Mouse (Mus musculus): ENCODE measurements at regions not wholly inside any gene's neighbourhood (a gene's known extent, or its start where the extent isn't known, plus 50 kb on each side); places are given as distances from the start of the nearest gene placed in this dataset.

DNA sequence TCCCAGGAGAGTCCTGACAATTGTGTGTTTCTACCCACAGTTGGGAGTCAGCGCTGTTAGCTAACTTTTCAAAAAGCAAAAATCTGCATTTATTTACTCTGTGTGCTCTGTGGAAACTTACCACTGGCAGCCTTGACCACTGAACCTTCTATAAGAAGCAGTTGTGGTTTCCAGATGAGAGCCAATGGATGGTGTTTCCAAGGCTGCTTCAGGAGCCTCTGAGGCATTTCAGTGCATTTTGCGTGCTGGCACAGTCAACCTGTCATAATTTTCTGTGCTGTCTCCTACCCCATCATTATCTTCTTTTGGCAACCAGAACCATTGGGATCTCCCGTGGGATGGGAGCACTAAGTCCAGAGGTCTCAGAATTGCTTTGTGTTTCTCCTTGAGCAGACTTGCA is 60.3 kb downstream of the 4930544G11Rik start:
- Histone ChIP-seq H3K36me3 (replicated peaks) (no peaks in the 10 kb centered on the region), H3K4me1 (no peaks in the 10 kb centered on the region), H3K4me3 (no peak overlapping the region), H3K27ac (no peak overlapping the region), H3K27me3 (ENCODE audit: poor library complexity, severe bottlenecking) (no peaks in the 10 kb centered on the region), H3K9me3 (no peaks in the 10 kb centered on the region)
- no peak for DNase-seq (ENCODE audit: extremely low spot score, low spot score)
- 91% methylated on average over 3 of the region's 3 CpGs for WGBS

DNA sequence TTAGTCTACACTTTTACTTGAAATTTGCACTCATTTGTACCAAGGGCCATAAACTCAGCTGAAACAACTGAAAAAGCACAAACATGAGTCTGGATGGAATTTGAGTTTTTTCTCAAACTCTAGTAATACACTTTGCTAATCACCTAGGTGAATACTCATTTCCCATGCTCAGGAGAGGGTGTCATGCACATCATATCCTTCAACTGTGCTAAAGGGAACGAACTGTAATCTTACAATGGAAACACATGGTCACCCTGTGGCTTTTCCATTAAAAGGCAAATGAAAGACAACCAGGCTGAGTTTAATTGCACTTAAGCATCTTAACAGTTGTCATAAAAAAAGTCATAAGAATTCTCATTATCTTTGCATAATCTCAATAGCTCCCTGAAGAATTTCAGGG is 71.1 kb downstream of the 4930544G11Rik start:
- H3K36me3 ChIP-seq (replicated peaks): no peaks in the 10 kb centered on the region
- 85% methylated on average over 1 of the region's 1 CpGs for WGBS
- no peak for DNase-seq (ENCODE audit: extremely low spot score, low spot score)
- no peaks in the 10 kb centered on the region for H3K9me3 ChIP-seq
- H3K27me3 ChIP-seq (ENCODE audit: poor library complexity, severe bottlenecking): no peaks in the 10 kb centered on the region
- no peak overlapping the region for H3K4me3 ChIP-seq
- no peaks in the 10 kb centered on the region for H3K4me1 ChIP-seq
- no peak overlapping the region for H3K27ac ChIP-seq

GRCm38 (mm10) chr6:66036789-66037188 is 84.4 kb downstream of the 4930544G11Rik start:
- no peak overlapping the region for H3K4me3 ChIP-seq
- 91% methylated on average over 2 of the region's 2 CpGs for WGBS
- no peaks in the 10 kb centered on the region for H3K27me3 ChIP-seq (ENCODE audit: poor library complexity, severe bottlenecking)
- H3K36me3 ChIP-seq (replicated peaks): no peaks in the 10 kb centered on the region
- H3K27ac ChIP-seq: no peak overlapping the region
- no peak for DNase-seq (ENCODE audit: extremely low spot score, low spot score)
- no peaks in the 10 kb centered on the region for H3K9me3 ChIP-seq
- no peaks in the 10 kb centered on the region for H3K4me1 ChIP-seq

- H3K9me3 ChIP-seq: no peaks in the 10 kb centered on the region
- no peak overlapping the region for H3K4me3 ChIP-seq
- H3K27ac ChIP-seq: no peak overlapping the region
- no peaks in the 10 kb centered on the region for H3K36me3 ChIP-seq (replicated peaks)
- WGBS: 88% methylated on average over 4 of the region's 4 CpGs
- DNase-seq (ENCODE audit: extremely low spot score, low spot score): no peak
- H3K4me1 ChIP-seq: no peaks in the 10 kb centered on the region
- H3K27me3 ChIP-seq (ENCODE audit: poor library complexity, severe bottlenecking): no peaks in the 10 kb centered on the region
These were observed 99.4 kb downstream of the 4930544G11Rik start for GRCm38 (mm10) chr6:66051852-66052251.

GRCm38 (mm10) chr6:66052386-66052785 is 100.0 kb downstream of the 4930544G11Rik start:
- Histone ChIP-seq H3K27ac (no peak overlapping the region), H3K27me3 (ENCODE audit: poor library complexity, severe bottlenecking) (no peaks in the 10 kb centered on the region), H3K9me3 (no peaks in the 10 kb centered on the region), H3K4me3 (no peak overlapping the region), H3K36me3 (replicated peaks) (no peaks in the 10 kb centered on the region), H3K4me1 (no peaks in the 10 kb centered on the region)
- DNase-seq (ENCODE audit: extremely low spot score, low spot score): no peak

DNA sequence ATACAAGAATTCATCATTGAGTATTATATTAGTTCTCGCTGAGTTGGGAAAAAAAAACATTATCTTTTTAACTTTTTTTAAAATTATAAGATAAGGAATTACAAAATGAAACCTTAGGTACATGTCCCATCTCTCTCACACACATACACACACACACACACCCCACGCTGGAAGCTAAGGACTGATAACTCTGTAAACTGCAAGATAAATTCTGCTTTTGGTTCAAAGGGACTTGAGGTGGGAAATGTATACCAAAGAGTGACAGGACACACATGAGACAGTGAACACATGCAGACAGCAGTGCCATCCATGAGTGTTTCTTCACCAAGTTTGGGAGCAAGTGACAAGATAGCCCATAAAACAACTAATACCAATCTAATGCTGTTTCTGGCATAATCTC is 100.8 kb downstream of the 4930544G11Rik start:
- Histone ChIP-seq H3K27ac (no peak overlapping the region), H3K4me3 (no peak overlapping the region), H3K27me3 (ENCODE audit: poor library complexity, severe bottlenecking) (no peaks in the 10 kb centered on the region), H3K36me3 (replicated peaks) (no peaks in the 10 kb centered on the region), H3K4me1 (no peaks in the 10 kb centered on the region), H3K9me3 (no peaks in the 10 kb centered on the region)
- DNase-seq (ENCODE audit: extremely low spot score, low spot score): no peak
- 86% methylated on average over 2 of the region's 2 CpGs for WGBS

DNA sequence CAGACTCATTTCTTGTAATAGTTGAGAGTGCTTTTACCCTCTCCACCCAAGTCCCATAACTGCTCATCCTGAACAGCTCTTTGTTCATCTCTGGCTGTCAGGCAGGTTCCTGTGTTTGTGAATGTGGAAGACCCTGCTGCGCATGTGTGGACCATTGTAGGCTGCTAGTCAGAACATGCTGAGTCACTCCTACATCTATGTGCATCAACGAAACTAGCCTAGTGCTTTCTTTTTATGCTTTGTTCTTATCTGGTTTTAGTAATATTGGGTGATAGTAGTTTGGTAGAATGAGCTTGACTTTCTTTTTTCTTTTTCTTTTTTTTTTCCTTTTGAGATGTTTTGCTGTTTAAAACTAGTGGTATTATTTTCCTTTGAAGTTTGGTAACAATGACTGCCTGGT is 116.5 kb downstream of the 4930544G11Rik start:
- no peak overlapping the region for H3K27ac ChIP-seq
- H3K4me1 ChIP-seq: no peaks in the 10 kb centered on the region
- no peaks in the 10 kb centered on the region for H3K9me3 ChIP-seq
- no peaks in the 10 kb centered on the region for H3K36me3 ChIP-seq (replicated peaks)
- WGBS: 86% methylated on average over 2 of the region's 2 CpGs
- no peak for DNase-seq (ENCODE audit: extremely low spot score, low spot score)
- H3K27me3 ChIP-seq (ENCODE audit: poor library complexity, severe bottlenecking): no peaks in the 10 kb centered on the region
- H3K4me3 ChIP-seq: no peak overlapping the region

DNA sequence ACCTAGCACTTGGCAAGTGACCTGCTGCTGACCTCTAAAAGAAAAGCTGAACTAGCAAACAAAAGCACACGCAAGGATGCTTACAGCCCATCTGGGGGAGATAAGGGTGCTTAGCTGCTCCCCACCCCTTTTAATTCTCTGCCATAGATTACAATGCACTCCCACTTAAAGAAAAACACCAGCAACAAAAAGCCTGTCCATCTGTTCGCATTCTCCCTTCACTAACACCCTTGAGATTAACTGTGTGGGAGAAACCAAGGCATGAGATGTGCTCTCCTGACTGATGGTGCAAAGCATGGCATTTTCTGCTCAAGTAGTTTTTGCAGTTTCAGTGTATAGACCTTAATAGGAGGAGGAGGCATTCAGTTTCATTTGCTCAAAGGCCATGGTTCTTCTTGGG is 125.0 kb downstream of the 4930544G11Rik start:
- H3K27ac ChIP-seq: peak overlapping the region; percentile 20; the same call in 1 of the 2 replicates

DNA sequence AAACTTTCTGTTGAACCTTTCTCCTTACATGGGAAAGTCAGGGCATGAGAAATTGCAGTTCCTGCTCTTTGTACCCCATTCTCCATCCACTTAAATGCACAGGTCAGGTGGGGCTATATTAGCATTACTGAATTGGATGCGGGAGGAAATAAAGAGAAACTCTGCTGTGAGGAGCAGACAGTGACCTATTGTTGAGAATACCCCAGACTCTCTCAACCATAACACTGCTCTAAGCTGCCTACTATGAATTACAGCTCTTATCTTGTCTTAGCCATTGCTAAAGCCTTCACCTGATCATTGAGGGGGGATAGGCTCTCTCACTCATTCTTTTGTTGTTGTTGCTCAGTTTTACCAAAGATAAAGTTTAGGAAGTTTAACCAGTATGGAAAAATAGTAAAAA is 126.4 kb downstream of the 4930544G11Rik start:
- WGBS: 38% methylated on average over 1 of the region's 1 CpGs

More for the DNA sequence above, 125.0 kb downstream of the 4930544G11Rik start:
- Histone ChIP-seq H3K4me1 (peaks cover 27% of the 10 kb centered on the region), H3K4me3 (no peak overlapping the region), H3K9me3 (no peaks in the 10 kb centered on the region), H3K36me3 (replicated peaks) (no peaks in the 10 kb centered on the region), H3K27me3 (ENCODE audit: poor library complexity, severe bottlenecking) (no peaks in the 10 kb centered on the region)
- WGBS: 10% methylated on average over 2 of the region's 2 CpGs
- DNase-seq (ENCODE audit: extremely low spot score, low spot score): no peak

GRCm38 (mm10) chr6:66101555-66102071 is 149.2 kb downstream of the 4930544G11Rik start:
- Histone ChIP-seq H3K27me3 (ENCODE audit: poor library complexity, severe bottlenecking) (no peaks in the 10 kb centered on the region), H3K36me3 (replicated peaks) (no peaks in the 10 kb centered on the region), H3K4me1 (no peaks in the 10 kb centered on the region), H3K27ac (no peak overlapping the region), H3K9me3 (no peaks in the 10 kb centered on the region), H3K4me3 (no peak overlapping the region)
- DNase-seq (ENCODE audit: extremely low spot score, low spot score): no peak
- WGBS: 77% methylated on average over 3 of the region's 3 CpGs

More for the DNA sequence above, 126.4 kb downstream of the 4930544G11Rik start:
- Histone ChIP-seq H3K36me3 (replicated peaks) (no peaks in the 10 kb centered on the region), H3K4me1 (peaks cover 27% of the 10 kb centered on the region), H3K27me3 (ENCODE audit: poor library complexity, severe bottlenecking) (no peaks in the 10 kb centered on the region), H3K27ac (no peak overlapping the region), H3K9me3 (no peaks in the 10 kb centered on the region), H3K4me3 (no peak overlapping the region)
- DNase-seq (ENCODE audit: extremely low spot score, low spot score): no peak

DNA sequence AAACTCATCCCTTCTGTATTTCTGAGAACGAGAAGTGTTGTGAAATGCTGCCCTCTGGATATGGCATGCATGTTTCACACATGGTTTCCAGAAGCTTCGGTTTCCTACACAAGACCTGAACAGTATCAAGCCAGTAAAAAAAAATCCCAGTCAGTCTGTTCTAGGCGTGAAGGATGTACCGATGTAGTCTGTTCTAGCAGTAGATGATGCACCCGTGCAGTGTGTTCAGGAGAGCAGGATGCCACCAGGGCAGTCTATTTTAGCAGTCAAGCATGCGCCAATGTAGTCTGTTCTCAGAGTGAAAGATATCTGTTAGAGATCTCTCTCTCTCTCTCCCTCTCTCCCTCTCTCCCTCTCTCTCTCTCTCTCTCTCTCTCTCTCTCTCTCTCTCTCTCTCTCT is 162.0 kb downstream of the 4930544G11Rik start:
- no peak for DNase-seq (ENCODE audit: extremely low spot score, low spot score)
- 91% methylated on average over 6 of the region's 6 CpGs for WGBS
- H3K4me3 ChIP-seq: no peak overlapping the region
- H3K27me3 ChIP-seq (ENCODE audit: poor library complexity, severe bottlenecking): no peaks in the 10 kb centered on the region
- H3K9me3 ChIP-seq: no peaks in the 10 kb centered on the region
- no peak overlapping the region for H3K27ac ChIP-seq
- H3K36me3 ChIP-seq (replicated peaks): no peaks in the 10 kb centered on the region
- H3K4me1 ChIP-seq: no peaks in the 10 kb centered on the region

DNA sequence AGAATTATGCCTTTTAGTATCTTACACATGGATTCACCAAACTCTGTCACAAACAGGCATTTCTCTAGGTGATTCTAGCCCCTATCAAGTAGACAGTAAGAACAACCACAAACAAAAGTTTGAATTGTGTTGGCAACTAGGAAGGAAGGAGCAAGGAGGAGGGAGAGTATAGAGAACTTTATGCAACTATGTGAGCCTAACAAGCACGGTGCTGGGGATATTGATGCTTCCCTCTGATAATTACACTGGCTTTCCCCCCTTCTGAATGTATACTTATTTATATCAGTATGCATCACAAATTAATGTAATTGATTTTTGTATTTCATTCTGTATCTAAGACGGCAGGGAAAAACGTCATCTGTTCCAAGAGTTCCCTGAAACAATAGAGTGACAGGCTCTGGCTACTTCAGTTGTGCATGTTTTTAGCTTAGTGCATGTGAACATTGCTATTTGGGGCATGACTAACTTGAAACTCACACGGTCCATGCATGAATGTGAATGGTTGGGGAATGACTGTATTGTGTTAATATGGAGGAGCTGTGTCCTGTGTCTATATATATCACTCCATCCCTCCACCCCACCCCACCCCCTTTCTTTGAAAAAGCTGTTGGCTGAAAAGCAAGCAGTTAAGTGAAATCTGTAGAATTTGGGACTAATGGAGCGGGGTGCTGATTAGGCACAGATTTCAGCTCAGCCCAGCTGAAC is 169.2 kb downstream of the 4930544G11Rik start:
- Histone ChIP-seq H3K4me3 (no peak overlapping the region), H3K27ac (no peak overlapping the region), H3K36me3 (replicated peaks) (no peaks in the 10 kb centered on the region), H3K27me3 (ENCODE audit: poor library complexity, severe bottlenecking) (no peaks in the 10 kb centered on the region), H3K9me3 (no peaks in the 10 kb centered on the region), H3K4me1 (no peaks in the 10 kb centered on the region)
- DNase-seq (ENCODE audit: extremely low spot score, low spot score): no peak
- 86% methylated on average over 5 of the region's 5 CpGs for WGBS

- H3K36me3 ChIP-seq (replicated peaks): no peaks in the 10 kb centered on the region
- no peak for DNase-seq (ENCODE audit: extremely low spot score, low spot score)
- H3K27ac ChIP-seq: no peak overlapping the region
- no peaks in the 10 kb centered on the region for H3K4me1 ChIP-seq
- H3K9me3 ChIP-seq: no peaks in the 10 kb centered on the region
- 91% methylated on average over 1 of the region's 1 CpGs for WGBS
- no peak overlapping the region for H3K4me3 ChIP-seq
- H3K27me3 ChIP-seq (ENCODE audit: poor library complexity, severe bottlenecking): no peaks in the 10 kb centered on the region
These were observed 171.9 kb downstream of the 4930544G11Rik start for GRCm38 (mm10) chr6:66124292-66124691.
